In the genomic region with DNA sequence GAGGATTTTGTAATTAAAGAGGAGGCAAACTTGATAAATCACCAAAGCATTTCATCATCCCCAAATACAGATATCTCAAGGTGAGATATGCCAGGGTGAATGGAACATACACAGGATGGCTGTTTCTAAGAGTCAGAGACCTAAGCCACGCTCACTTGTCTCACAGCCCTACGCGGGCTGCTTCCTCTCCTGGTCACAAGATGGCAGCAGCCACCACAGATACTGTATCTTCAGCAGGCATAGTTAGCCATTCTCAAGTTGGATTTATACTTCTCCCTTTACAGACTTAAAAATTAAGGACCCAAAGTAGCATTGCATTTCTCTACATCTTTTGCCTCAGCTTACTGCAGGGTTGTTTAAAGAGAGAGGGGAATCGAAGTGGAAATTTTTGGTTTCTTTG, we compare ENCODE assay signal across 8 mouse cellular contexts. TPM values are rescaled to one million over a fixed set of nuclear protein-coding genes. Genes with fewer than 3 reads are reported as not detected.
DNase-seq lines count a peak whose midpoint lies in the region; ATAC-seq and TF ChIP-seq lines count a peak whose summit lies in the region.

No protein-coding gene starts in this region.

- no peaks in the 10 kb centered on the region for H3K27me3 ChIP-seq in heart, adult 2 months (ENCODE audit: control insufficient read depth, insufficient read depth, low read length)
- no peaks in the 10 kb centered on the region for H3K27me3 ChIP-seq in hindbrain, embryonic 13.5 days
- H3K27me3 ChIP-seq in thymus, adult 2 months (ENCODE audit: control insufficient read depth, insufficient read depth, low read length), result no peaks in the 10 kb centered on the region

- no peak for TF ChIP-seq POLR2A in heart, adult 2 months (IDR thresholded peaks at IDR 0.05; ENCODE audit: insufficient read depth, low read depth, low read length)
- TF ChIP-seq POLR2A in thymus, adult 2 months (IDR thresholded peaks at IDR 0.05; ENCODE audit: control insufficient read depth, extremely low read depth, insufficient read depth, low read length, poor library complexity), result no peak

- no peaks in the 10 kb centered on the region for H3K79me2 ChIP-seq in heart, adult 2 months (replicated peaks; ENCODE audit: control insufficient read depth, insufficient read depth, low read length)

- H3K9ac ChIP-seq in heart, adult 2 months (ENCODE audit: low read depth, low read length), result no peak overlapping the region
- no peak overlapping the region for H3K9ac ChIP-seq in hindbrain, embryonic 13.5 days

- no peak overlapping the region for H3K4me2 ChIP-seq in hindbrain, embryonic 13.5 days

- TF ChIP-seq CTCF in heart, adult 2 months (IDR thresholded peaks at IDR 0.05), result no peak; the same call in 1 of the 2 replicates
- peak; percentile 55; the same call in 1 of the 2 replicates for TF ChIP-seq CTCF in thymus, adult 2 months (IDR thresholded peaks at IDR 0.05; ENCODE audit: borderline replicate concordance, control insufficient read depth, extremely low read depth, insufficient read depth, low read length, poor library complexity)

- no peaks in the 10 kb centered on the region for H3K36me3 ChIP-seq in heart, adult 2 months (ENCODE audit: control insufficient read depth, insufficient read depth, low read length)
- H3K36me3 ChIP-seq in hindbrain, embryonic 13.5 days, result no peaks in the 10 kb centered on the region
- H3K36me3 ChIP-seq in thymus, adult 2 months (ENCODE audit: control insufficient read depth, insufficient read depth, low read length), result no peaks in the 10 kb centered on the region

- 0 out of 2 replicates have a peak, but pooled peaks have one; percentile 59 for ATAC-seq in hindbrain, embryonic 13.5 days (ENCODE audit: low FRiP score)
- 0 out of 2 replicates have a peak, but pooled peaks have one; percentile 68 for ATAC-seq in monocyte, adult 5-6 weeks (replicated peaks; ENCODE audit: insufficient number of reproducible peaks, low FRiP score, low TSS enrichment, poor library complexity, severe bottlenecking)

- peak; percentile 43 to 63 for DNase-seq in heart, adult 2 months
- DNase-seq in heart, postnatal 25 days (ENCODE audit: low spot score), result no peak
- peak; percentile 56 for DNase-seq in R1 (ENCODE audit: low read depth, low spot score)
- DNase-seq in embryo, embryonic 11 days, result peak; percentile 72
- DNase-seq in left cerebral cortex, postnatal 14 days (ENCODE audit: low spot score in 2 of 2), result peak; percentile 57 to 70
- DNase-seq in thymus, adult 2 months, result peak; percentile 68

- no peaks in the 10 kb centered on the region for H3K4me1 ChIP-seq in heart, adult 2 months (ENCODE audit: control insufficient read depth, insufficient read depth, low read length)
- H3K4me1 ChIP-seq in hindbrain, embryonic 13.5 days (replicated peaks), result no peaks in the 10 kb centered on the region
- no peaks in the 10 kb centered on the region for H3K4me1 ChIP-seq in thymus, adult 2 months (replicated peaks; ENCODE audit: control insufficient read depth, insufficient read depth, low read length)

- no peaks in the 10 kb centered on the region for H3K9me3 ChIP-seq in hindbrain, embryonic 13.5 days

- H3K4me3 ChIP-seq in heart, adult 2 months, result no peak overlapping the region
- no peak overlapping the region for H3K4me3 ChIP-seq in hindbrain, embryonic 13.5 days
- no peak overlapping the region for H3K4me3 ChIP-seq in thymus, adult 2 months (ENCODE audit: control insufficient read depth, insufficient read depth, low read length)

- H3K27ac ChIP-seq in heart, adult 2 months, result no peak overlapping the region
- no peak overlapping the region for H3K27ac ChIP-seq in hindbrain, embryonic 13.5 days
- H3K27ac ChIP-seq in thymus, adult 2 months (ENCODE audit: control insufficient read depth, insufficient read depth, low read length), result no peak overlapping the region

- intact Hi-C loops in heart, adult 2 months (cut with DNase I), result no loop called here
- intact Hi-C loops in heart, postnatal 25 days (cut with DNase I), result no loop called here
- intact Hi-C loops in left cerebral cortex, postnatal 14 days (cut with DNase I), result no loop called here

- 28% methylated on average over 4 of the region's 4 CpGs for WGBS in heart, adult 2 months
- WGBS in hindbrain, embryonic 13.5 days, result 33% methylated on average over 4 of the region's 4 CpGs
- WGBS in thymus, adult 2 months, result 45% methylated on average over 4 of the region's 4 CpGs

- TF ChIP-seq EP300 in heart, adult 2 months (IDR thresholded peaks at IDR 0.05; ENCODE audit: insufficient read depth, low read depth, low read length), result peak; percentile 72; the same call in 1 of the 2 replicates

RNA-seq across cellular contexts. Expression of gene Tulp4, which starts 8.4 kb away (rescaled TPM):
- total RNA-seq in heart, adult 2 months (2021), result 100 to 1,000 TPM in 1 of 2 experiments, 10 to 100 TPM in 1; 97.2 to 112 TPM
- 31.2 and 37.8 TPM in 2 replicates for polyA plus RNA-seq in heart, adult 2 months (2012; rRNA removed)
- total RNA-seq in heart, postnatal 25 days (2021), result 100 to 1,000 TPM in 1 of 2 experiments, 10 to 100 TPM in 1; 99.6 to 111 TPM
- 137 and 152 TPM in 2 replicates for polyA plus RNA-seq in hindbrain, embryonic 13.5 days (2015; fragmentation: Nextera tagmentation; extraction: Ambion mirVana)
- 100 to 1,000 TPM; 236 to 261 TPM for total RNA-seq in left cerebral cortex, postnatal 14 days (2021)
- total RNA-seq in monocyte, adult 5-6 weeks (2017), result 65.7 to 103 TPM (median 69.9 TPM) in 3 replicates
- 58.8 and 62.9 TPM in 2 replicates for polyA plus RNA-seq in thymus, adult 2 months (2012; rRNA removed)

RNA-seq across cellular contexts. Expression of gene Gtf2h5, which starts 18.3 kb away (rescaled TPM):
- 10 to 100 TPM; 54.6 to 64.7 TPM for total RNA-seq in heart, adult 2 months (2021)
- polyA plus RNA-seq in heart, adult 2 months (2012; rRNA removed), result 25.5 and 36.3 TPM in 2 replicates
- total RNA-seq in heart, postnatal 25 days (2021), result 10 to 100 TPM; 68.5 to 68.6 TPM
- polyA plus RNA-seq in hindbrain, embryonic 13.5 days (2015; fragmentation: Nextera tagmentation; extraction: Ambion mirVana), result 207 and 208 TPM in 2 replicates
- total RNA-seq in left cerebral cortex, postnatal 14 days (2021), result 100 to 1,000 TPM; 140 to 152 TPM
- total RNA-seq in monocyte, adult 5-6 weeks (2017), result 33.3 to 71.9 TPM (median 54.4 TPM) in 3 replicates
- polyA plus RNA-seq in thymus, adult 2 months (2012; rRNA removed), result 15.1 and 21.3 TPM in 2 replicates

RNA-seq across cellular contexts. Expression of gene Serac1, which starts 18.3 kb away (rescaled TPM):
- 1 to 10 TPM; 7.0 to 8.6 TPM for total RNA-seq in heart, adult 2 months (2021)
- polyA plus RNA-seq in heart, adult 2 months (2012; rRNA removed), result 5.7 and 11.5 TPM in 2 replicates
- total RNA-seq in heart, postnatal 25 days (2021), result 10 to 100 TPM in 1 of 2 experiments, 1 to 10 TPM in 1; 6.0 to 10.4 TPM
- 14.1 and 14.2 TPM in 2 replicates for polyA plus RNA-seq in hindbrain, embryonic 13.5 days (2015; fragmentation: Nextera tagmentation; extraction: Ambion mirVana)
- total RNA-seq in left cerebral cortex, postnatal 14 days (2021), result 10 to 100 TPM; 15.5 to 16.3 TPM
- 1.3 to 4.2 TPM (median 3.7 TPM) in 3 replicates for total RNA-seq in monocyte, adult 5-6 weeks (2017)
- 6.2 and 7.0 TPM in 2 replicates for polyA plus RNA-seq in thymus, adult 2 months (2012; rRNA removed)
